Mouse (Mus musculus) testis, adult 2 months (tissue): ENCODE data around the gene Lrrc23.

Experiments used
- CTCF ChIP-seq: fragments of 200-500 bp; IDR thresholded peaks from 2 replicates; pipeline ENCODE4 v1.5.1; 2012; ENCODE audit warnings: low read depth, mild to moderate bottlenecking, inconsistent platforms, low read length, moderate library complexity; ENCODE audit not compliant: control insufficient read depth, insufficient read depth, insufficient replicate concordance
- POLR2A ChIP-seq: fragments of 200-500 bp; IDR thresholded peaks from 2 replicates; pipeline ENCODE4 v1.6.1; 2012; ENCODE audit warnings: low read depth, mild to moderate bottlenecking, inconsistent platforms, low read length, moderate library complexity; ENCODE audit not compliant: control insufficient read depth

GRCm38 (mm10) chr6:124782436-124782835 lies 2.9 kb upstream of the Lrrc23 start:
- TF ChIP-seq CTCF (no peak), POLR2A (no peak)
